Mouse (Mus musculus): ENCODE measurements at regions not wholly inside any gene's neighbourhood (a gene's known extent, or its start where the extent isn't known, plus 50 kb on each side); places are given as distances from the start of the nearest gene placed in this dataset.
A peak's percentile ranks its signal among the peaks of the same experiment; 100 is the strongest.

GRCm38 (mm10) chr12:107715871-107716270 lies 227.4 kb downstream of the 3110018I06Rik start:
- no peak for DNase-seq (ENCODE audit: extremely low spot score in 1 of 2, low spot score in 1 of 2)

GRCm38 (mm10) chr12:107720941-107721340 lies 232.5 kb downstream of the 3110018I06Rik start:
- DNase-seq (ENCODE audit: extremely low spot score in 1 of 2, low spot score in 1 of 2): no peak

- no peak for DNase-seq (ENCODE audit: extremely low spot score in 1 of 2, low spot score in 1 of 2)
Measured at GRCm38 (mm10) chr12:107723062-107723859, 234.8 kb downstream of the 3110018I06Rik start.

GRCm38 (mm10) chr12:107723860-107724320 lies 235.5 kb downstream of the 3110018I06Rik start:
- no peak for DNase-seq (ENCODE audit: extremely low spot score in 1 of 2, low spot score in 1 of 2)

- DNase-seq (ENCODE audit: extremely low spot score in 1 of 2, low spot score in 1 of 2): no peak
Measured at GRCm38 (mm10) chr12:107724467-107724866, 236.0 kb downstream of the 3110018I06Rik start.

GRCm38 (mm10) chr12:107728865-107729264 lies 240.4 kb downstream of the 3110018I06Rik start:
- no peak for DNase-seq (ENCODE audit: extremely low spot score in 1 of 2, low spot score in 1 of 2)

- DNase-seq (ENCODE audit: extremely low spot score in 1 of 2, low spot score in 1 of 2): no peak
Measured at GRCm38 (mm10) chr12:107729301-107729700, 240.9 kb downstream of the 3110018I06Rik start.

GRCm38 (mm10) chr12:107730940-107731339 lies 242.5 kb downstream of the 3110018I06Rik start:
- no peak for DNase-seq (ENCODE audit: extremely low spot score in 1 of 2, low spot score in 1 of 2)

GRCm38 (mm10) chr12:107734536-107734935 lies 246.1 kb downstream of the 3110018I06Rik start:
- no peak for DNase-seq (ENCODE audit: extremely low spot score in 1 of 2, low spot score in 1 of 2)

DNA sequence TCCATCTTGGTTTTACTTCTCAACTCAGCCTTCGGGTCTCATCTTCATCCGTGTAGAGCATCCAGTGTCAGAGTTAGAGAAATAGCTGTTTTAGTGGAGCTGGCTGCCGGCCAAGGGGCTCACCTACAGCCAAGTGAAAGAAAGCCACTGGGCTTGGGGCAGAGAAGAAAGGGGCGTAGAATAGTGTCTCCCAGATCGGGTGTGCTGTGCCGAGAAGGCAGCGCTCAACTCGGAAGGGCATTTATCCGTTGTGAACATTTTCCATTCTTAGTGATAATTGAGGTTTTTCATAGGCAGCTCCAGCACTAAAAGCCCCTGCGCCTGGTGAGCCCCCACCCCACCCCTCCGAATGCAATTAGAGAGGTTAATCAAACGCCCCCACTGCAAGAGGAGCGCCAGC lies 254.2 kb downstream of the 3110018I06Rik start:
- no peak for DNase-seq (ENCODE audit: extremely low spot score in 1 of 2, low spot score in 1 of 2)

DNA sequence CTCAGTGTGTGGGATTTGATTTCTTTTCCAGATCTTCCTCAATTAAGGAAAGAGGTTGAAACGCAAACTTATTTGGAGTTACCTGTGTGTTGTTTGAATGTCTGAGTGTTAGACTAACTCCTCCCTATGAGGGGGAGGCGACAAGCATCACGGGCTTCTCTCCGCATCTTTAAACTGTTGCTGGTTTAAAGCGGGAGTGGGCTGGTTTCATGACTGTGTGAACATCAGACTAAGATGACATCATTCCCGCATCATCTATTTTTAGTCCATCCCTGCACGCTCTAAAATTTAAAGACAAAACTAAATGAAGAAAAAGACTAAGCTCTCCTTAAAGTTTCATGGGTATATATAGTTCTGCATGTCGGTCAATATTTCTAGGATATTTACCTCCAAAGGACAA lies 256.4 kb downstream of the 3110018I06Rik start:
- DNase-seq (ENCODE audit: extremely low spot score in 1 of 2, low spot score in 1 of 2): peak in 1 of 2 experiments; percentile 62

DNA sequence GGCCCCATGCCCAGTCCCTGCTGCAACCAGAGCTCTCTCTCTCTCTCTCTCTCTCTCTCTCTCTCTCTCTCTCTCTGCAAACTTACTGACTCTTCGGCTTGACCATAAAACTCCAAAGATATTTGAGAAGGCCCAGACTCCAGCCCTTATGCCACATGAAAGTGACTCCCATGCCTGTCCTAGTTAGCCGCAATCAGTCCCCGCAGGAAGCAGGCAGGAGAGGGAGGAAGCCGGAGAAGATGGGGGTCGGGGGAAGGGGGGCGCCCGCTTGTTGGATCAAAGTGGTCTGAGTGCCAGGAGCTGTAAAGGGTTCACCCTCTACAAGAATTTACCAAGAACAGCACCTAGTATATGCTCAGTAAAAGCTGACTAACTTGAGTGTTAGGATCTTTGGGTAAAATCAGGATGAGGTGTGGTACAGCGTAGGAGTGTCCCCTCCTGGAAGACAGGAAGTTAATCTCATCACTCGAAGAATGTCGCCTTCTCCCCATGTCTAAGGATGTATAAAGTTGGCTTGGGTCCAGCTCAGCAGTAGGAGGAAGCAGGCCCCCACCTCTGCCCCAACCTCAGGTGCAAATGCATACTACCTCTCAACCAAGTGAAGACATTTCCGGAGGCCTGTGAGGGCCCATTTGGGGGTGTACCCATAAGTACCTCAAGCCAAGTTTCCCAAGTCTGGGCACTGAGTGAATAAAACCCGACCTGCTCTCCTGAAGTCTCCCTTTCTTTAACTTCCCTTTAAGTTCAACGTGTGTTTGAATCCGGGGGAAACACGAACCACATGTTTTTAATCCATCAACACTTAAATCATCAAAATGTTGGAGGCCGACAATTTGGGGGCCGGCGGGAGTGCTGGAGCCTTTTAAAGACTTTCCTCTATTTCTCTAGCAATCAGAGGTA lies 254.7 kb downstream of the Bcl11b start:
- DNase-seq (ENCODE audit: extremely low spot score in 1 of 2, low spot score in 1 of 2): no peak

- peak in 1 of 2 experiments; percentile 52 for DNase-seq (ENCODE audit: extremely low spot score in 1 of 2, low spot score in 1 of 2)
Measured at GRCm38 (mm10) chr12:107749381-107750085, 253.9 kb downstream of the Bcl11b start.

GRCm38 (mm10) chr12:107750285-107750927 lies 253.0 kb downstream of the Bcl11b start:
- no peak for DNase-seq (ENCODE audit: extremely low spot score in 1 of 2, low spot score in 1 of 2)

DNA sequence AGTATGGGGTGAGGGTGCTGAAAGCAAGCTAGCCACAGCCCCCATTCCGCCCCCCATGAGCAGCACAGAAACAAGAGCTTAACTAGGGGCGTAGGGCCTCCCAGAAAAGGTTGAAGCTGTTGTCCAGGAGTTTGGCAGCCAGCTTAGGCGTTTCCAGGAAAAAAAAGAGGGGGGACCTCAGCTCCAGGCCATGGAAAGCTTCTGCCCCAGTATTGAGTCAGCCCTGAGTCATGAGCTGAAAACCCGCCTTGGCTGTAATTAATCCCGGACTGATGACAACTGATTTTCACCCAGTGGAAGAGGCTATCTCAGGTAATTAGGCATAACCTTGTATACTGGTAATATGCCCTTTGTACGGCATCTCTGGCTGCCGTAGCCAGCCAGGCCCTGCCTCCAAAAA lies 251.3 kb downstream of the Bcl11b start:
- DNase-seq (ENCODE audit: extremely low spot score in 1 of 2, low spot score in 1 of 2): no peak

- no peak for DNase-seq (ENCODE audit: extremely low spot score in 1 of 2, low spot score in 1 of 2)
Measured at GRCm38 (mm10) chr12:107752587-107752986, 250.8 kb downstream of the Bcl11b start.

- DNase-seq (ENCODE audit: extremely low spot score in 1 of 2, low spot score in 1 of 2): no peak
Measured at GRCm38 (mm10) chr12:107753022-107753421, 250.4 kb downstream of the Bcl11b start.

- DNase-seq (ENCODE audit: extremely low spot score in 1 of 2, low spot score in 1 of 2): no peak
Measured at GRCm38 (mm10) chr12:107753536-107753935, 249.9 kb downstream of the Bcl11b start.

- DNase-seq (ENCODE audit: extremely low spot score in 1 of 2, low spot score in 1 of 2): no peak
Measured at GRCm38 (mm10) chr12:107754885-107755284, 248.5 kb downstream of the Bcl11b start.

GRCm38 (mm10) chr12:107755820-107756517 lies 247.4 kb downstream of the Bcl11b start:
- no peak for DNase-seq (ENCODE audit: extremely low spot score in 1 of 2, low spot score in 1 of 2)

Data from frontal cortex, adult 2 months (tissue).